Mouse (Mus musculus) hindbrain, embryonic 13.5 days (tissue): ENCODE data around the gene Fkbp14. TPM values are rescaled to one million over a fixed set of nuclear protein-coding genes. Genes with fewer than 3 reads are reported as not detected.
A peak's percentile ranks its signal among the peaks of the same experiment; 100 is the strongest.

ENCODE experiments used
- ATAC-seq: fragments of 200-750 bp; cut with Nextera tagmentation; 2 replicates; pipeline ENCODE4 v1.8.0; 2017; ENCODE audit warnings: moderate TSS enrichment; ENCODE audit not compliant: low FRiP score
- H3K27ac ChIP-seq: fragments of 300-500 bp; sonication (generic); 2 replicates; pipeline ENCODE4 v1.5.1; 2015; ENCODE audit warnings: inconsistent platforms, mild to moderate bottlenecking, moderate library complexity
- H3K27me3 ChIP-seq: fragments of 300-500 bp; sonication (generic); 2 replicates; pipeline ENCODE4 v1.6.1; 2015; ENCODE audit warnings: mild to moderate bottlenecking, inconsistent platforms
- H3K36me3 ChIP-seq: fragments of 300-500 bp; sonication (generic); 2 replicates; pipeline ENCODE4 v1.6.1; 2015; ENCODE audit warnings: mild to moderate bottlenecking, inconsistent platforms
- H3K4me1 ChIP-seq: fragments of 300-500 bp; sonication (generic); replicated peaks from 2 replicates; pipeline ENCODE4 v1.6.1; 2015; ENCODE audit warnings: inconsistent platforms
- H3K4me2 ChIP-seq: fragments of 300-500 bp; sonication (generic); 2 replicates; pipeline ENCODE4 v1.6.1; 2015; ENCODE audit warnings: inconsistent platforms, mild to moderate bottlenecking, moderate library complexity
- H3K4me3 ChIP-seq: fragments of 300-500 bp; sonication (generic); 2 replicates; pipeline ENCODE4 v1.5.1; 2015; ENCODE audit warnings: mild to moderate bottlenecking, inconsistent platforms
- H3K9ac ChIP-seq: fragments of 300-500 bp; sonication (generic); 2 replicates; pipeline ENCODE4 v1.6.1; 2015; ENCODE audit warnings: mild to moderate bottlenecking, inconsistent platforms
- H3K9me3 ChIP-seq: fragments of 300-500 bp; sonication (generic); 2 replicates; pipeline ENCODE4 v1.6.1; 2016; ENCODE audit warnings: inconsistent platforms
- WGBS: fragments of 180-500 bp; shearing (Covaris S2); methylation state at CpG from one replicate; pipeline ENCODE4 v1.1.7; 2015; 5-methylcytosine and 5-hydroxymethylcytosine counted together
- polyA plus RNA-seq: library from polyadenylated mRNA; unstranded; fragments of >200 nt; fragmentation: Nextera tagmentation; extraction: Ambion mirVana; gene quantifications from 2 replicates; pipeline ENCODE4 v1.2.1, GENCODE M21; 2015

The Fkbp14 gene
- 10.6 and 11.9 TPM in 2 replicates for polyA plus RNA-seq

DNA sequence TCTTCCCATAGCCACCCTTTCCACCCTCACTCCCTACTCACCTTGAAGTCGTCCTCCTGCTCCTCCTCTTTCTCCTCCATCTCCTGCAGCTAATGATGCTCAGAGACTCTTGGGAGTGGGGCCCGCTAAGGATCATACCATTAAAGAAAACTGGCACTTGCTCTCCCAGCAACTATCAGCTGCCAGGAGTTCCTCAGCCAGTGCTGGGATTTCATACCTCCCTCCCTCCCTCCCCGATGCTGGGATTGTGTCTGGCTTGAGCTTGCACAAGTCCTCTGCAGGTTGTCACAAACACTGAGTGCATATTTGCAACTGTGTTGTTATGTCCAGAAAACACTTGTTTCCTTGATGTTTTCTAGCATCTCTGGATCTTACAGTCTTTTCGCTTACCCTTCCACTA lies at the start of gene Fkbp14:
Fkbp14 (minus strand) TSS at position 101 of the 400 bp plus-strand sequence.
- Histone ChIP-seq H3K27ac (no peak within 1 kb of the TSS), H3K4me3 (peak within 1 kb of the TSS; percentile 94), H3K9me3 (no peaks in the 10 kb centered on the region), H3K4me2 (peak within 1 kb of the TSS; percentile 81), H3K9ac (0 out of 2 replicates have a peak within 1 kb of the TSS, but pooled peaks have one; percentile 93), H3K4me1 (peaks cover 42% of the 10 kb centered on the region), H3K36me3 (no peaks in the 10 kb centered on the region), H3K27me3 (no peaks in the 10 kb centered on the region)
- ATAC-seq: no peak
- 66% methylated on average over 4 of the region's 4 CpGs for WGBS

DNA sequence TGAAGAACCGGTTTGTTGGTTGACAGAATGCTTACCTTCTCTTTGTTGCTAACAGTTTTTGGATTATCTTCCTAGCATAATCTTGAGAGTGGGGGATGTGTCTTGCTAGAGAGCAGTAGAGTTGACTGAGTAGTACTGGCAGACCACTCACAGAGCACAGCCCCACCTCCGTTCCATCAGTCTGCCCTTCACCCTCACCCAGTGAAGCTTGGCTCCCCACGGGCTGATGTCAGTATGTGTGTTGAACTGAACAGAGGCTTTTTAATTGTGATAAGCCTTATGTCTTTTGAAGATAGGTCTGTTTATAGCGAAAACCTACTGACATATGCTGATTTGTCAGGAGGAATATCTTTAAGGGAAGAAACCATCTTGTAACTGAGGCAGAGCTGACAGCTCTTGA lies 46.1 kb upstream of the Fkbp14 start:
- Histone ChIP-seq H3K9ac (no peak overlapping the region), H3K9me3 (no peaks in the 10 kb centered on the region), H3K27ac (no peak overlapping the region), H3K4me2 (no peak overlapping the region), H3K36me3 (peaks cover 32% of the 10 kb centered on the region), H3K4me3 (no peak overlapping the region), H3K27me3 (no peaks in the 10 kb centered on the region), H3K4me1 (no peaks in the 10 kb centered on the region)
- 90% methylated on average over 4 of the region's 4 CpGs for WGBS
- no peak for ATAC-seq

DNA sequence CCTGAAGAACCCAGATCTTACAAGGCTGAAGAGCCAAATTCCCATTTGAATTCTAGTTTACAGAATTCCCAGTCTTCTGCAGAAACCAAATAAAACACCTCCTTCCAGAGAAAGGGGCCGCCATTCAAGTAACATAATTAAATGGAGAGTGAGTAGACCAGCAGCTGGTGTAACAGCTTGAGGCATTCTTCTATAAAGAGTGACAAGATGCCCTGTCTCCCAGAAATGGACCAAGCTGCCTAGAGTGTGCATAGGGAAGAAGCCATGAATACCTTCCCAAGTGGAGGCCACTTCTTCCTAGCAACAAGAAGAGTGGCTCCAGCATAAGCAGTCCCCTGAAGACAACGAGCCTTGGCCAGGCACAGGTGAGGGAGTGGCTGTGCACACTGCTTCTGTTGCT lies 44.8 kb upstream of the Fkbp14 start:
- peaks cover 40% of the 10 kb centered on the region for H3K36me3 ChIP-seq
- WGBS: 85% methylated on average over 2 of the region's 2 CpGs
- no peak for ATAC-seq
- H3K4me2 ChIP-seq: no peak overlapping the region
- H3K27me3 ChIP-seq: no peaks in the 10 kb centered on the region
- no peak overlapping the region for H3K27ac ChIP-seq
- H3K9ac ChIP-seq: no peak overlapping the region
- H3K9me3 ChIP-seq: no peaks in the 10 kb centered on the region
- no peak overlapping the region for H3K4me3 ChIP-seq
- no peaks in the 10 kb centered on the region for H3K4me1 ChIP-seq

DNA sequence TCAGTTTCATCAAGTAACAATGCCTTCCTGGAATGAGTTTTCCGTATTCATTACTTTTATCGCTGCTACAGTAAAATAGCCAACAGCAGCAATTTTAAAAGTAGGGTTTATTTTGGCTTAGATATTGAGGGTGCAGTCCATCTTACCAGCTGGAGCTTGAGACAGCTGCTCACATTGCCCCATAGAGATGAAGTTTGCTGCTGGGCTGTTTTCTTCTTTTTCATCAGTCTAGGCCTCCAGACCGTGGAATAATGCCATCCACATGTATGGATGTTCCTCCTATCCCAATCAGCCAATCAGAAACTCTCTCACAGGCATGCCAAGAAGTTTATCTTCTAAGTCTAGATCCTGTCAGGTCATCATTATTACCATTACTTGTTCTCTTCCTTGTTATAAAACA lies 42.8 kb upstream of the Fkbp14 start:
- Histone ChIP-seq H3K27me3 (no peaks in the 10 kb centered on the region), H3K27ac (no peak overlapping the region), H3K36me3 (peaks cover 48% of the 10 kb centered on the region), H3K4me2 (no peak overlapping the region), H3K4me1 (no peaks in the 10 kb centered on the region), H3K9me3 (no peaks in the 10 kb centered on the region), H3K9ac (no peak overlapping the region), H3K4me3 (no peak overlapping the region)
- WGBS: 92% methylated on average over 3 of the region's 3 CpGs
- no peak for ATAC-seq

DNA sequence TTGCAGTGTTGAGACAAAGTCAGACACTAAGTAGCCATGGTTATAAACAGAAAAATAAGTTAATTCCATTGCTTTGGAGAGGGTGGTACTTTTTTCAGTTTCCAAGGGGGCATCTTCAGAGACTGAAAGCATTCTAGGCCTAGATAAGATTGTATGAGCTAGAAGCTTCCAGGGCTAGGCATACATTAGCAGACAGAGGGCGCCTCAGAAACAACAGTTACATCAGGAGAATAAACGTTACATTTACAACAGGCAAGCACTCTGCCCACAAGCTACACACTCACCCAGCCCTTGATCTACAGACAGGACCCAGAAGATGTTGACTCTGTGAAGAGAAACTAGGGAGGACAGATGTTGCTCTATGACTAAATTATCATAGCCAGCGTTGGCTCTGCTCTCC lies 34.4 kb upstream of the Fkbp14 start:
- WGBS: 50% methylated on average over 3 of the region's 3 CpGs

DNA sequence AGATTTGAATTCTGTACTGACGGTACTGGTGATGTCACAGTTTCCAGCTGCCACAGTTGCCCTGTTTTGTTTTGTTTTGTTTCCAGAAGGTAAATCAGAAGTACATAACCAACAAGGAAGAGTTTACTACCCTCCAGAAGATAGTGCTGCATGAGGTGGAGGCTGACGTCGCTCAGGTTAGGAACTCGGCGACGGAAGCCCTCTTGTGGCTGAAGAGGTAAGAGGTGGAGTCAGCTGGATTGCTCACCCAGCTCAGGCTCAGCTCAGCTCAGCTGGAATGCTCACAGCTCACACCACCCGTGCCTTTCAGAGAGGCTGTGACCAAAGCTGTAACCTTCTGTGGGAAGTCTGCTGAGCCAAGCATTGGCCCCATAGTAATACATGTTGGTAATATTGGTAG lies 32.6 kb upstream of the Fkbp14 start:
- no peak for ATAC-seq
- H3K36me3 ChIP-seq: peaks cover 51% of the 10 kb centered on the region
- 33% methylated on average over 7 of the region's 7 CpGs for WGBS

More for the DNA sequence above, 34.4 kb upstream of the Fkbp14 start:
- Histone ChIP-seq H3K27ac (no peak overlapping the region), H3K27me3 (no peaks in the 10 kb centered on the region), H3K36me3 (peaks cover 45% of the 10 kb centered on the region), H3K9me3 (no peaks in the 10 kb centered on the region), H3K4me3 (no peak overlapping the region), H3K4me1 (no peaks in the 10 kb centered on the region), H3K9ac (no peak overlapping the region), H3K4me2 (no peak overlapping the region)
- no peak for ATAC-seq

DNA sequence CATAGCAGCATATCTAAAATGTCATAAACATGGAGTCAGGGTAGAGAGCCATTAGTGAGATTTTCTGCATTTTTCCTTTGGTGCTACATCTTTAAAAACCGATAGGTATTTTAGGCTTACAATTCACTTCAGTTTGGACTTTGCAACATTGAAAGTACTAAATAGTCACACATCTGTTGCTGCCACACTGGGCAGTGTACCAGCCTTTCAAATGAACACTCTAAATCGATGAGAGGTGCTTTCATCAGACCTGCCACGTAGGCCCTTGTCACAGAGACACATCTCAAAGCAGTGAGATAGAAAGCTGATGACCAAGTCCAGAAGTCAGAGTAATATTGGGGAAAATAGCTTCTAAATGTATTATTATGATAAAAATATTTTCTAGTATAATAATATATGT lies 31.3 kb upstream of the Fkbp14 start:
- Histone ChIP-seq H3K36me3 (peaks cover 55% of the 10 kb centered on the region), H3K9me3 (no peaks in the 10 kb centered on the region), H3K27me3 (no peaks in the 10 kb centered on the region), H3K4me1 (no peaks in the 10 kb centered on the region), H3K27ac (no peak overlapping the region), H3K4me2 (no peak overlapping the region), H3K4me3 (no peak overlapping the region), H3K9ac (no peak overlapping the region)
- 97% methylated on average over 3 of the region's 3 CpGs for WGBS
- no peak for ATAC-seq

More for the DNA sequence above, 32.6 kb upstream of the Fkbp14 start:
- Histone ChIP-seq H3K4me2 (no peak overlapping the region), H3K9me3 (no peaks in the 10 kb centered on the region), H3K9ac (no peak overlapping the region), H3K4me1 (no peaks in the 10 kb centered on the region), H3K27ac (no peak overlapping the region), H3K4me3 (no peak overlapping the region), H3K27me3 (no peaks in the 10 kb centered on the region)

DNA sequence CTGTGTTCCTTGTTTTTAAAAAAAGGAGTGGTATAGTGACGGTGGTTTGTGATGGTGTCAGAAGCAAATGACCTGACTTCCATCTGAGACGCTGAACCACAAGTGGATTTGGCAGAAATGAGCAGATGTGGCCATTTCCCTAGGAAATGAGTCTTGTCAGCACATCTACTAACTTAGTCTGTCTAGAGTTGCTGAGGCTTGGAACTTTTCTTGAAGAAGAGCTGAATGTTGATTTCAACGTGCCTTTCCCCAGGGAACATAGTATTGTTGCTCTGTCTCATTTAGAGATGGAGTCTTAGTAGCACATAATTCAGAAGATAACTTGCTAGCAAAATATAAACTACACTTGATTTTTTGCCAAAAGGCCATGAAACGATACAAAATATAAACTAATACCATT lies 23.2 kb upstream of the Fkbp14 start:
- no peak overlapping the region for H3K4me2 ChIP-seq
- WGBS: 87% methylated on average over 4 of the region's 4 CpGs
- H3K27me3 ChIP-seq: no peaks in the 10 kb centered on the region
- no peak overlapping the region for H3K27ac ChIP-seq
- H3K36me3 ChIP-seq: peaks cover 58% of the 10 kb centered on the region
- H3K4me3 ChIP-seq: no peak overlapping the region
- no peak for ATAC-seq
- no peak overlapping the region for H3K9ac ChIP-seq
- H3K9me3 ChIP-seq: no peaks in the 10 kb centered on the region
- H3K4me1 ChIP-seq: no peaks in the 10 kb centered on the region

DNA sequence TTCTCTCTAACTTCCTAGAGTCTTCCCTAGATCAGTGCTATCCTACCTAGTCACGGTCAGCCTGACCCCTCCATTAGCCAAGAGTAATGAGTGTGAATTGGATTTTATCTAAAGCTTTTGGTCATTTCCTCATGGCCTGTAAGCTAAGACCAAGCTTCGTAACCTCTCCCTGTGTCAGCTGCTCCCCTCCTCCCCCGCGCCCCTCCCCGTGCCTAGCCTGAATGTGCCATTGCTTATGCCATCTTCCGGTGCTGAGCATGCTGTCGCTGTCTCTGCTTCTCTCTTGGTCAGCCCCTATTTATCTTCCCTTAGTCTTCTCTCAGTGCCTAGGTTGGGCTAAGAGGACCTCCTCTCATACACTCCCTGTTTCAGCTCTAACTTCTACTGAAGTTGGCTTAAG lies 22.4 kb upstream of the Fkbp14 start:
- 90% methylated on average over 7 of the region's 7 CpGs for WGBS
- no peak for ATAC-seq
- H3K9me3 ChIP-seq: no peaks in the 10 kb centered on the region
- H3K4me3 ChIP-seq: no peak overlapping the region
- no peak overlapping the region for H3K4me2 ChIP-seq
- H3K36me3 ChIP-seq: peaks cover 57% of the 10 kb centered on the region
- no peak overlapping the region for H3K9ac ChIP-seq
- no peaks in the 10 kb centered on the region for H3K27me3 ChIP-seq
- no peaks in the 10 kb centered on the region for H3K4me1 ChIP-seq
- H3K27ac ChIP-seq: no peak overlapping the region

DNA sequence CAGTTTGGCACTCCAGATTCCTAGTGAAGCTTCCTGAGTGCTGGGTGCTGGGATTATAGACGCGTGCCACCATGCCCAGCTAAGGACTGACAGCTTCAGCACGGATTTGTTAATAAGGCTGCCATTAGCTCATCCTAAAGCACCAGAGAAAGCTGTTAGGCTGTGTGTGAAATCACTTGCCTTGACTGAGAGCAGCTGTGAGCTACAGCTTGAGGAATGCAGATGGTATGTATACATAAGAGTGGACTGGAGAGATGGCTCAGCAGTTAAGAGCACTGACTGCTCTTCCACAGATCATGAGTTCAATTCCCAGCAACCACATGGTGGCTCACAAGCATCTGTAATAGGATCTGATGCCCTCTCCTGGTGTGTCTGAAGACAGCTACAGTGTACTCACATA lies 20.3 kb upstream of the Fkbp14 start:
- no peaks in the 10 kb centered on the region for H3K9me3 ChIP-seq
- H3K4me2 ChIP-seq: no peak overlapping the region
- no peaks in the 10 kb centered on the region for H3K27me3 ChIP-seq
- no peak overlapping the region for H3K9ac ChIP-seq
- WGBS: 85% methylated on average over 3 of the region's 3 CpGs
- H3K27ac ChIP-seq: no peak overlapping the region
- no peaks in the 10 kb centered on the region for H3K4me1 ChIP-seq
- no peak overlapping the region for H3K4me3 ChIP-seq
- H3K36me3 ChIP-seq: peaks cover 41% of the 10 kb centered on the region
- ATAC-seq: no peak

DNA sequence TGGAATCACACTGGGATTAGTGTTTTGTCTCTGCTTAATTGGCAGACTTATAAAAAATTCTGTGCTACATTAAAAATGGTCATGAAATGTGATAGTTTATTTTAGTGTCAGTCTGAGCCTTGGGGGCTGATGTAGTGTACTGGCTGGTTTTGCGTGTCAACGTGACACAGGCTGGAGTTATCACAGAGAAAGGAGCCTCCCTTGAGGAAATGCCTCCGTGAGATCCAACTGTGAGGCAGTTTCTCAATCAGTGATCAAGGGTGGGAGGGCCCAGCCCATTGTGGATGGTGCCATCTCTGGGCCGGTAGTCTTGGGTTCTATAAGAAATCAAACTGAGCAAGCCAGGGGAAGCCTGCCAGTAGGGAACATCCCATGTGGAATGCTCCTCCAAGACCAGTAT lies 9.1 kb upstream of the Fkbp14 start:
- 58% methylated on average over 4 of the region's 4 CpGs for WGBS
- H3K36me3 ChIP-seq: peaks cover 7% of the 10 kb centered on the region
- H3K4me3 ChIP-seq: no peak overlapping the region
- H3K4me1 ChIP-seq: 0 out of 2 replicates have a peak, but pooled peaks cover 5% of the 10 kb centered on the region
- no peak overlapping the region for H3K9ac ChIP-seq
- ATAC-seq: no peak
- no peak overlapping the region for H3K27ac ChIP-seq
- H3K27me3 ChIP-seq: no peaks in the 10 kb centered on the region
- no peak overlapping the region for H3K4me2 ChIP-seq
- H3K9me3 ChIP-seq: peaks cover 16% of the 10 kb centered on the region; the same call in 1 of the 2 replicates

DNA sequence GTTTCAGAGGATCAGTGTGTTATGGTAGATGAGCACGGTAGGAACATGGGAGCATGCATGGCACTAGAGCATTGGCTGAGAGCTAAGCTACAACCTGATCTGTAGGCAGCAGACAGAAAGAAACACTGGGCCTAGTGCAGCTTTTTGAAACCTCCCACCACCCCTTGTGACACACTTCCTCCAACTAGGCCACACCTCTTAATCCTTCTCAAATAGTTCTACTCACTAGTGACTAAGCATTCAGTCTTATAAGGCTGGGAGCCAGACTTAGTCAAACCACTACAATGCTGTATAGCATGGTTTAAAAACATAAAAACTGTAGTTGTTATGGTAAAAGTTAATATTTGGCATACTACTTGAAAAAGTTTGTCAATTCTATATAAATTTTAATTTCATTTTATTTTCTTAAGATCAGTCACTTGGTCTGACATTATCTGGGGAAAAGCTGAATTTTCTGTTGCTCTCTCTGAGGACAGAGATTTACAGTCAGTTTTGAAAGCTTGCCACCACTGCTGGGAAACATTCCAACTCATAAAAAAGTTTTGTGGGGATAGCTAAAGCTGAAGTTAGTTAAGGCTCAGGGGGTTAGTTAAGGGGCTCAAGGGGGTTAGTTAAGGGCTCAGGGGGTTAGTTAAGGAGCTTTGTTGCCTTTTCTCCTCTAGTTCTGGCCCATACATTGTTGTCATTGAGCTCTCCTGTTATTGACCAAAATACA lies 7.0 kb upstream of the Fkbp14 start:
- peaks cover 9% of the 10 kb centered on the region; the same call in 1 of the 2 replicates for H3K9me3 ChIP-seq
- WGBS: 100% methylated on average over 1 of the region's 1 CpGs
- no peaks in the 10 kb centered on the region for H3K27me3 ChIP-seq
- 0 out of 2 replicates have a peak, but pooled peaks cover 5% of the 10 kb centered on the region for H3K4me1 ChIP-seq
- no peak overlapping the region for H3K4me2 ChIP-seq
- peaks cover 7% of the 10 kb centered on the region for H3K36me3 ChIP-seq
- H3K9ac ChIP-seq: no peak overlapping the region
- H3K4me3 ChIP-seq: no peak overlapping the region
- no peak overlapping the region for H3K27ac ChIP-seq
- ATAC-seq: no peak

DNA sequence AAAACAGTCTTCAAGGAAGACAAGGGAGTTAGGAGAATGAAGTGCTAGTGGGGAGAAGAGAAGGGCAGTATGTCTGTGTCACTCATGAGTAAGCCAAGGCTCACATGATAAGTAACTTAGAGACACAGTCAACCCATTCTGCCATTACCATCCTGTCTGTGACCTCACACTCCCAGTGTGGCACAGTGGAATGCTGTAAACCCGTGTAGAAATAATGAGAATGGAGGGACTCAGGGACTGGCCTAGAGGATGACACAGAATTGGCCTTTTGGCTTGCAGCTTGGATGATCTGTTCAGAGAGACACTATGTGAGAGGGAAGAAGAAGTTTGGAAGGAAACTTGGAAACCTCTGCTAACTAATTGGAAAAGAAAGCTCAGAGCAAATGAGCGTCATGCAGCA lies 5.8 kb upstream of the Fkbp14 start:
- no peak overlapping the region for H3K9ac ChIP-seq
- peaks cover 7% of the 10 kb centered on the region; the same call in 1 of the 2 replicates for H3K36me3 ChIP-seq
- no peak overlapping the region for H3K4me2 ChIP-seq
- 90% methylated on average over 2 of the region's 2 CpGs for WGBS
- H3K9me3 ChIP-seq: no peaks in the 10 kb centered on the region
- no peaks in the 10 kb centered on the region for H3K27me3 ChIP-seq
- H3K27ac ChIP-seq: no peak overlapping the region
- H3K4me3 ChIP-seq: no peak overlapping the region
- H3K4me1 ChIP-seq: peaks cover 10% of the 10 kb centered on the region; the same call in 1 of the 2 replicates
- no peak for ATAC-seq
